21 mouse cellular contexts compared by ENCODE assay signal in genomic region chr7:139125881-139126280, GRCm38 (mm10).
"Had no signal": no experiment of that assay in that cellular context is flagged by ENCODE, and none has a peak within 500 bp of the region (broad histone marks: within the 10 kb centered on the region; RNA-seq: fewer than 3 reads in every experiment).

No protein-coding gene starts in this region.

- H3K36me3 ChIP-seq: kidney, embryonic 15.5 days; limb, embryonic 10.5 days; limb, embryonic 13.5 days; liver, embryonic 12.5 days; liver, embryonic 15.5 days; lung, embryonic 15.5 days; midbrain, embryonic 10.5 days; midbrain, embryonic 13.5 days had no signal

- H3K27ac ChIP-seq: kidney, embryonic 15.5 days; limb, embryonic 10.5 days; limb, embryonic 13.5 days; liver, embryonic 12.5 days; liver, embryonic 15.5 days; lung, embryonic 15.5 days; midbrain, embryonic 10.5 days; midbrain, embryonic 13.5 days; stomach, postnatal 0 days had no signal

- H3K4me1 ChIP-seq: liver, embryonic 12.5 days; liver, embryonic 15.5 days; lung, embryonic 15.5 days had no signal

- DNase-seq: kidney, adult 11 months; kidney, adult 8-10 months; kidney, postnatal 10 days; kidney, postnatal 36 days; liver; lung, adult 18-20 months; lung, postnatal 10 days; lung, postnatal 36 days; thymus, adult 2 months; thymus, postnatal 14 days; thymus, postnatal 4 days had no signal

- H3K9me3 ChIP-seq: kidney, embryonic 15.5 days; limb, embryonic 10.5 days; limb, embryonic 13.5 days; liver, embryonic 12.5 days; liver, embryonic 15.5 days; lung, embryonic 15.5 days; midbrain, embryonic 10.5 days; midbrain, embryonic 13.5 days had no signal

- H3K27me3 ChIP-seq: kidney, embryonic 15.5 days; limb, embryonic 13.5 days; liver, embryonic 12.5 days; liver, embryonic 15.5 days; lung, embryonic 15.5 days; midbrain, embryonic 13.5 days had no signal

- ATAC-seq: liver, embryonic 12.5 days; midbrain, embryonic 13.5 days had no signal

- H3K4me3 ChIP-seq: kidney, embryonic 15.5 days; limb, embryonic 10.5 days; limb, embryonic 13.5 days; liver, embryonic 12.5 days; liver, embryonic 15.5 days; lung, embryonic 15.5 days; megakaryocyte, embryonic 14.5 days; midbrain, embryonic 10.5 days; midbrain, embryonic 13.5 days had no signal
